Mouse (Mus musculus) thymus, postnatal 10 days (tissue): Measurements from ENCODE around the gene Defb19.
A peak's percentile ranks its signal among the peaks of the same experiment; 100 is the strongest.

Experiments
- DNase-seq, 2 experiments: peaks; one replicate each; pipeline ENCODE4 v3.0.0; 2021; ENCODE audit warnings: low spot score in 2 of 2

The Defb19 gene

DNA sequence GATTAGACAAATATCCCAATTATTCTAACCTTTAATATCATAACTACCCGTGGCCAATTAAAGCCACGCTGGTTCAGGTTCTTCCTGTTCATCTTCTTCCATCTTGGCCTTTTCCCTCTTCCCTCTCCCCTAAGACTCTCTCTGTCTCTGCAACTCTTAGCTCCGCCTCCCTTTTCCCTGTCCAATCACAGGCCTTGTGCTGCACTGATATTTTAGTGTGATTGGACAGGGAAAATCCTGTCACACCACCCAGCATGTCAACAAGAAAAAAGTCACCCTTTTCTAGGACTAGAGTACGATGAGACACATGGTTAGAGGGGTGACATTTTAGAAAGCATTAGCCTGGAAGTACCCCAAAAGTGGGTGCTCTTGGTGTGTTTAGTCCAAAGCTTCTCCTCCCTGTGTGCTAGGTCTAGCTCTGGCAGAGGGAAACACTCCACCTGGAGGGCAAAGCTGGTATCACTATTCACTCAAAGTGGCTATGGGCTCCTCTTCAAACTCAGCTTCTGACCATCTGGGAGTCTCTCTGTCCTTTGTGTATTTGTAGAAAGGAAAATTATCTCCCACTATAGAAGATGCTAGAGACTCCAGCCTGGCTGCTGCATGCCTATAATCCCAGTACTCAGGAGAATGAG, 6.9 kb upstream of the Defb19 start:
- DNase-seq, result no peak

DNA sequence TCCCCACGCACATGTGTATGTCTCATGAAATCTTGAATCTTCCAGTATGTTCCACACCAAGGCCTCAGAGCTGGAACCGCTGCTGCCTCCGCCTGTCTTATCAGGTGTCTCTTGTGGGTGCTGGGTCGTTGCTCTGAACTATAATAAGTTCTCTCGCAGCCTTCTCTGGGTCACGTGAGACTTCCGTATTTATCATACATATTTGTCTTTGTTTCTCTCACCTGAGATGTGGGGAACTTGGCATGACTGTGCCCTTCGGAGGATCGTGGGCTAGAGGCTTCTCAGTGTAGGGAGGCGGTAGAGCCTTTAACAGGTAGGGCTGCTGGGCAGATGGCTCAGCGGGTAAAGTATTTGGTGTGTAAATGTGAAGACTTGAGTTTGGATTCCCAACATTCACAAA, 500 bp upstream of the Defb19 start:
- no peak for DNase-seq

DNA sequence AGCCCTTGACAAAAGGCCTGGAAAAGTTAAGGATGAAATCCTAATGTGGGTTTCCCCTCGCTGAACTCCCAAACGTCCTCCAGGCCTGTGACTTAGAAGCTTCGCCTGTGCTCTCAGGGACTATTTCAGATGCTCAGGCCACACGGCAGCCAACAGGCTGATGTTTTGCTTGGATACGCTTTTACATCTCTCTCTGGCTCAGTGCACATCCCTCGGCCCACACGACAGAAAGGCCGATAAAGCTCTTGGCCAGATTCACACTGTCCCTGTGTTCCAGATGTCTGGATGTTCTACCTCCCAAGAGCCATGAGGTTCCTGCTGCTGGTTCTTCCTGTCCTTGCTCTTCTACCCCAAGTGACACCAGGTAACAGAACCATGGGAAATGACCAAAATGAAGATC, 6.6 kb downstream of the Defb19 start:
- no peak for DNase-seq

DNA sequence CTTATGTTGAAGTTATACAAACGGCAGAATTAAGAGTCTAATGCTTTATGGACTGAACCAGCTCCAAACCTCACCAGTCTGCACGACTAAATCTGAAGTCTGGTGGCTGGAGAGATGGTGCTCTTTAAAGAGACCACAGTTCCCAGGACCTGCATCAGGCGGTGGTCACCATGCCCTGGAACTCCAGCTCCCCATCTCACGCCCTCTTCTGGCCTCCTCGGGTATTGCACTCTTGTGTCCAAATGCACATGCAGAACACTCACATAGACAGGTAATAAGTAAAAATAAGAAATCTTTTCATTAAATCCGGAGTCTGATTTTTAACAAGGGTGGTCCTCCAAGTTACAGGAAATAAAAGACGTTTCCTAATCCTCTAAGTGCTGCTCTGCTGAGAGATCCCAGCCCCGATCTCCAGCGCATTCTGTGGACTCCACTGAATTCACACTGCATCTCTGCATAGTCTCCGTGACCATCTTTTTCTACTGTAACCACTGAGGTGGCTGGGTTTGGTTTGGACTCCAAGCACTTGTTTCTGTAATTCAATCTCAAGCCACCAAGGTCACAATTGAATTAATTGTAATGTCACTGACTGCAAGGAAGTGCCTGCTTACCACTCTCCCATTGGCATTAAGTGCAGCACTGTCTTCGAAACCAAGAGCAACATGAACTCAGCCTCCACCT, 7.9 kb downstream of the Defb19 start, which contains the start of gene Defb21:
TSS of gene Defb21 (plus strand) at position 631 of the 681 bp plus-strand sequence.
- DNase-seq, result peak in 1 of 2 experiments; percentile 21

DNA sequence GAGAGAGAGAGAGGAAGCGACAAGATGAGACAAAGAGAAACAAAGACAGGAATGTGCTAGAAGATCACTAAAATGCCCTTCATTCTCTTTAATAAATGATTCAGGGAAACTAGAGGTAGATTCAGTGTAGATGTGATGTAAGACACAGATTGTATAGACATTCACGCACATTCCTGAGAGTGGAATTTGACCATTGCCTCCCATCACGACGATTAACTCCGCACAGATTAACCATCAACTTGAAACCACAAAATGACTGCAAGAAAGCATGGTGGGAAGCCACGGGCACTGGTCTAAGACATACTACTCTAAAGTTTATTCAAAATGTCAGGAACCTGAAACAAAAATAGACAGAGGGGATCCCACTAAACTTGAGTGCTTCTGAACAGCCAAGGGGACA, 9.8 kb downstream of the Defb19 start:
- no peak for DNase-seq

DNA sequence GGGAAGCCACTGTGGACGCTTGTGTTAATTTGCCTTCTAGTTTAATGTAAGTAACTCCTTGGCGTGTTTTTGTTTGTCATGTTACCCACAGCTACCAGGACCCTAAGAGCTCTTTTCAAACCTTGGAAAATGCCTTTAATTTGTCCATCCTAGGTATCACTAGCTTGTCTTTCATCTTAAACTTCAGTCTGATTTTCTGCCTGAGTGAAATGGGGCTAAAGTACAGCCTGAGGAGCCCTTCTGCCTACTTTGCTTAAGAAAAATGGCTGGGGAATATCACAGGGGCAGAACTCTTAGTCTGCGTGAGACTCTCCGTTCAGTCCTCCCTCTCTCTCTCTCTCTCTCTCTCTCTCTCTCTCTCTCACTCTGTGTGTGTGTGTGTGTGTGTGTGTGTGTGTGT, 10.2 kb downstream of the Defb19 start:
- DNase-seq, result no peak

DNA sequence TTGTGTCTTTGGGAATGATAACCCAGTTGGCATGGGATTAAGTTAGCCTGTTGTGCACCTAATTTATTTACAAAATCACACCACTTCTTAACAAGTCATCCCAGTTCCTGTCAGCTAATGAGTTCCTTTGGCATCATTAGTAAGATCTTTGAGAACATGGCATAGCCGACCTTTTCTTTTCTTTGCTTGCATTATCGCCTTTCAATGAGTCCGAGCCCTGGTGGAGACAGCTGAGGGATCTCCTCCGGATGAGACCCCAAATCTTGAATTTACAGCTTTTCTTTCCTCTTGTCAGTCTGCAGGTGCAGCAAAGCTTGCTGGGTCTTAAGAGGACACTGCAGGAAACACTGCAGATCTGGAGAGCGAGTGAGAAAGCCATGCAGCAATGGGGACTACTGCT, 11.1 kb downstream of the Defb19 start, which contains the start of gene Gm17416:
TSS of gene Gm17416 (plus strand) at position 301 of the 400 bp plus-strand sequence.
- DNase-seq, result no peak

DNA sequence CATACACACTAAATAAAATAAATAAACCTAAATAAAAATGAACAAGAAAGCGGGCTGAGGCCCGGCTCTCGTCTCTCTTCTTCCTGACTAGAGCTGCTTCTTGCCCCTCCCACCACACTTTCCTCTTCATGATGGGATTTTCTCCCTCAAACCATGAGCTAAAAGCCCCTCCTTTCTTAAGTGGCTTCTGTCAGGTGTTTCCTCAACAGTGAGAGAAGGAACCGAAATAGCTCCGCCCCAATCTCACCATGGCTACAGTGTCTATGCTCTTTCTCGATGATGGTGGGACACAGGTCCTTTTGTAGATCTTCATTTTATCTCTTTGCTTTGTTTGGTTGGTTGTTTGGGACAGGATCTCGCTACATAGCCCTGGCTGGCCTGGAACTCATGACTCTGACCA, 23.5 kb downstream of the Defb19 start:
- no peak for DNase-seq

DNA sequence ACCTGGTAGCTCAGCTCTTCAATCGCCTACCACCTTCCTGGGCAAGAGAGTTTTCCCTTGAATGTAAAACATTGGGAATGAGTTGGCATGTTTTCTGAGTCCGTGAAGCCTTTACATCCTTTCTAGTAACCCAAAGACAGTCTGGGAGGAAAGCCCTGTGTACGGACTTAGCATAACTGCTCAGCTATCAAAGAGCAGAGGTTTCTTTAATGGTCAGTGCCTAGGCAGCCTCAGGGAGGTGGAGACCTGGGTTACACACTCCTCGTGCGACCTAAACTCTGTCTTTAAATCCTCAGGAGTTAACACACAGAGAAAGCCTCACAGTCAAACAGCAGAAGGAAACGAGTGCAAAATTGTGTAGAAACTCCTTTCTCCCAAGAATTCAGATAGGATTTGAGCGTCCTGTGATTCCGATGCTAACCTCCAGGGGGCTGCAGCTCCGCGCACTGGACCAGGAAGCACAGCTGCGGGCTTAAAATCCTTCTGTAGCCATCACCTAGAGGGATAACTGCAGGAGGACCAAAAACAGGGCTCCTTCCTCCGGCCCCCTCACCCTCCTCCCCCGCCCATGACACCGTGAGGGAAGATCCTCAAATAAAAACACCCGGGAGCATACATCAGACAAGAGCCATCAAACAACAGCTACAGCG, 26.2 kb downstream of the Defb19 start:
- DNase-seq, result peak in 1 of 2 experiments; percentile 20

DNA sequence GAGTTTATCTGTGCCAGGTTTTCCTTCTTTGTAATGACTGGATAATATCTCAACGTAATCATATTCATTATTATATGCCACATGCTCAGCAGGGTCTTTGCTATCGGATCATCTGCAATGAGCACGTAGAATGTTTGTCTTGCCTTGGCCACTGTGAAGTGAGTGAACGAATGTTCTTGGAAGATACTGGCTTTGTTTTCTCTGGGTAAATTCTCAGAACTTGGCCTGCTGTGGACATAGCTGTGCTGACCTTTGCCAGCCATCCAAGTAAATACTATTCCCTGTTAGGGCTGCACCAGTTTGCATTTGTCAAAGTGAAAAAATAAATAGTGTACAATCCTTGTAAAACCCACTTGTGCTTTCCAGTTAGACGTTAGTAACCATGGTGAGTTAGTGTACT, 32.0 kb downstream of the Defb19 start:
- DNase-seq, result no peak

DNA sequence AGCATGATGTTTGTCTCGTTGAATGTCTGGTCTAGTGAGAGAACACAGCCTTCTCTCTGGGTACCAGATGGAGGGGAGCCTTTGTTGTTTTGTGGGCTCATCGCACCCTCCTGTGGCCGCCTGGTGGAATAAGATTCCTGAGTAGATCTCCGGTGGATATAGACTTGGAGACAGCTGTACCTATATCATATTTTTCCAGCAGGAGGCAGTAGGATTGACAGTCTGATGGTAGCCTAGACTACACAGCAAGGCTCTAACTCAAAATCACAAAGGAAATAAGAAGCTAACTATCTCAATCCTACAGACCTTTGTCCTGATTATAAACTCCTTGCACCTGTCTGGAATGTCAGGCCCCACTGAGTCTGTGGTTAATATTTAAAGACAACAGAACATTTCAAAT, 35.4 kb downstream of the Defb19 start:
- peak in 1 of 2 experiments; percentile 3 for DNase-seq

DNA sequence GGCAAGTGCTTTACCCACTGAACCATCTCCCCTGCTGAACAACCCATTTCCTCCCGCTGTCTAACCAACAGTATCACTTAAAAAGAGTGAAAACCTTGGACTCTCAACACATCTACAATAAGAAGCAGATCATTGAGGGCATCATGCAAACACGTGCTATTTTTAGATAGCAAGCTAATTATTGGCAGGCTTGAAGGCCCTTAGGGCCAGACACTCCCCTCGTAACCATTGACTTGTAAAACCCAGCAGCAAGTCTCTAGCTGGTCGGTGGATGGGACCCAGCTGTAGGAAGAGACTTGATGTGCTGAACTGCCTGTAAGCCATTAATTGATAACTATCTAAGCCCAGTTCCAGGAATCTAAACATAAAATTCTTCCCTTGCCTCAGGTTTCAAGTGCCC, 36.6 kb downstream of the Defb19 start:
- no peak for DNase-seq

DNA sequence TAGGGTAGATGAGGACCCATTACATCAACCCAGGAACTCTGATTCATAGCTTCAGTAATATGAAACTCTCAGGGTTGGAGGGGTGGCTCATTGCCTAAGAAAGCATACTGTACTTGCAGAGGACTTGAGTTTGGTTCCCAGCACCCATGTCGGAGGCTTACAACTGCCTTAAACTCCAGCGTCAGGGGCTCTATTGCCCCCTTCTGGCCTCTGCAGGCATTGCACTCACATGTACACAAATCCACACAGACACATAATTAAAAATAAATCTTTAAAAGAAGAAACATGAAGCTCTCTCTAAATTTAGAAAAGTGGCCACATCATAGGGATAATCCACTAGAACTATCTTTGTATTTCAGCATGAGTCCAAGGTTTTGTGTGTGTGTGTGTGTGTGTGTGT, 37.2 kb downstream of the Defb19 start:
- DNase-seq, result no peak

DNA sequence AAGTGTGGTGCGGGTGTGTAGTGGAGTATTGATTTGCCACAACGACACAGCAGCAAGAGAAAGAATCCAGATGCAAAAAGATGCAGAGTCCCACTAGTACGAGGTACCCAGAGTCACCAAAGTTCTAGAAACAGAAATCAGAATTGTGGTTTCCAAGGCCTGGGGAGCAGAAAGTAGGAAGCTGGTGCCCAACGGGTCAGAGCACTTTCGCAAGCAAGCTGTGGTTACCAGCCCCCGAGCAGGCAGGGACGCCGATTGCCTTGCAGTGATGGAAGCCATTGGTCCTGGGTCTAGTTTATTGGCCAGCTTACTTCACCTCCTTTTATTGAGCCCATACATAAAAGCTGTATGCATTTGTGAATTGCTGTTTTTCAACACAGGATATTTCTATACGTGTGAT, 38.1 kb downstream of the Defb19 start:
- DNase-seq, result no peak

DNA sequence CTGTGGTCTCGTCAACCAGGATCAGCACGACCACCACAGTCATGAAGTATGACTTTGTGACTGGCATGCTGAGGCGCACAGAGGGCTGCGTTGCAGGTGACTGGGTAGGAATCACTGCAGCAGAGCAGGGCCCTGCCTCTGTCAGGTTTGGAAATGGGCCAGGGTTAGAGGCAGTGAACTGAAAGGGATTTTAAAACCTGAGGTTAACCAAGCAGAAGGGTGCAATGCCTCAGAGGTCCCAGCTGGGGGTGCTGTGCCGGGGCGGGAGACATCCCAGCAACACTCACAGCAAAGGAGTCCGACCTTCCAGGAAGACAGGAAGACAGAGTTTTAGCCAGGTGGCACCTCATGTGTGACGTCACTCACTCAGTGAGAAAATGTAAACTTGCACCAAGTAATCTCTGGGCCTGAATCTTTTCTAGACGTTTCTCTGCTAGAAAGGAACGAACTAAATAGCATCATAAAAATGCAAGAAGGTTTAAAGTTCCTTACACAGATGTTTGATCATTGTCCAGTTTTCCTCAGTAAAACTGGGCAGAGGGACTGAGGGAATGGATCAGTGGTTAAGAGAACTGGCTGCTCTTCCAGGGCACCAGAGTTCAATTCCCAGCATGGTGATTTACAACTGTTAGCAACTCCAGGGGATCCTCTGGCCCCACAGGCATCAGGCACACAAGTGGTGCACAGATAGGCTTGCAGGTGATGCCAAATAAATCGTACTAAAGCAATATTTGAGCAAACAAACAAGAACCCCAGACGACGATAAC, 40.0 kb downstream of the Defb19 start, which contains the start of gene Defb29:
TSS of gene Defb29 (minus strand) at position 155 of the 767 bp plus-strand sequence.
- no peak for DNase-seq
